18 mouse cellular contexts compared by ENCODE assay signal in genomic region chr5:63970991-63971390, GRCm38 (mm10). TPM values are rescaled to one million over a fixed set of nuclear protein-coding genes. Genes with fewer than 3 reads are reported as not detected.
A peak's percentile ranks its signal among the peaks of the same experiment; 100 is the strongest.
DNase-seq lines count a peak whose midpoint lies in the region; ATAC-seq and TF ChIP-seq lines count a peak whose summit lies in the region.
"Had no signal": no experiment of that assay in that cellular context is flagged by ENCODE, and none has a peak within 500 bp of the region (broad histone marks: within the 10 kb centered on the region; RNA-seq: fewer than 3 reads in every experiment).

No protein-coding gene starts in this region.

- H3K4me1 ChIP-seq in forebrain, embryonic 13.5 days: peaks cover 30% of the 10 kb centered on the region
- H3K4me1 ChIP-seq in forebrain, embryonic 15.5 days: peaks cover 17% of the 10 kb centered on the region
- peaks cover 41% of the 10 kb centered on the region for H3K4me1 ChIP-seq in midbrain, embryonic 10.5 days
- H3K4me1 ChIP-seq in midbrain, postnatal 0 days (ENCODE audit: insufficient read depth, low read length): peaks cover 5% of the 10 kb centered on the region; the same call in 1 of the 2 replicates
- H3K4me1 ChIP-seq in bone marrow macrophage, adult 2 months (ENCODE audit: control insufficient read depth, insufficient read depth, low read length): peaks cover 33% of the 10 kb centered on the region
- H3K4me1 ChIP-seq in limb, embryonic 10.5 days: peaks cover 33% of the 10 kb centered on the region

- 37% methylated on average over 2 of the region's 2 CpGs for WGBS in forebrain, embryonic 13.5 days
- 35% methylated on average over 2 of the region's 2 CpGs for WGBS in forebrain, embryonic 15.5 days
- WGBS in midbrain, embryonic 10.5 days: 31% methylated on average over 2 of the region's 2 CpGs
- WGBS in midbrain, postnatal 0 days: 45% methylated on average over 2 of the region's 2 CpGs
- WGBS in limb, embryonic 10.5 days: 70% methylated on average over 2 of the region's 2 CpGs

- H3K9me3 ChIP-seq in forebrain, embryonic 13.5 days (replicated peaks): no peaks in the 10 kb centered on the region
- H3K9me3 ChIP-seq in forebrain, embryonic 15.5 days: no peaks in the 10 kb centered on the region
- H3K9me3 ChIP-seq in midbrain, embryonic 10.5 days (replicated peaks): no peaks in the 10 kb centered on the region
- no peaks in the 10 kb centered on the region for H3K9me3 ChIP-seq in midbrain, postnatal 0 days (ENCODE audit: low read length)
- no peaks in the 10 kb centered on the region for H3K9me3 ChIP-seq in limb, embryonic 10.5 days (replicated peaks)
- H3K9me3 ChIP-seq: megakaryocyte, embryonic 14.5 days had no signal

- H3K36me3 ChIP-seq in forebrain, embryonic 13.5 days (ENCODE audit: poor library complexity, severe bottlenecking): no peaks in the 10 kb centered on the region
- no peaks in the 10 kb centered on the region for H3K36me3 ChIP-seq in forebrain, embryonic 15.5 days
- no peaks in the 10 kb centered on the region for H3K36me3 ChIP-seq in midbrain, embryonic 10.5 days
- no peaks in the 10 kb centered on the region for H3K36me3 ChIP-seq in midbrain, postnatal 0 days (ENCODE audit: insufficient read depth, low read length)
- no peaks in the 10 kb centered on the region for H3K36me3 ChIP-seq in limb, embryonic 10.5 days

- intact Hi-C loops in left cerebral cortex, postnatal 36 days (cut with DNase I): loop anchor here (10.0 kb wide), 1 partner anchor 94 kb away; no protein-coding TSS in a partner anchor

- no peak overlapping the region for H3K4me3 ChIP-seq in forebrain, embryonic 13.5 days
- no peak overlapping the region for H3K4me3 ChIP-seq in forebrain, embryonic 15.5 days
- H3K4me3 ChIP-seq in midbrain, embryonic 10.5 days: no peak overlapping the region
- H3K4me3 ChIP-seq in midbrain, postnatal 0 days (ENCODE audit: low read depth, low read length): no peak overlapping the region
- no peak overlapping the region for H3K4me3 ChIP-seq in bone marrow macrophage, adult 2 months (ENCODE audit: insufficient read depth, low read length)
- H3K4me3 ChIP-seq in limb, embryonic 10.5 days: no peak overlapping the region
- H3K4me3 ChIP-seq: gastrocnemius, adult 2 months had no signal

- H3K4me2 ChIP-seq in forebrain, embryonic 13.5 days: no peak overlapping the region
- no peak overlapping the region for H3K4me2 ChIP-seq in forebrain, embryonic 15.5 days (replicated peaks)
- no peak overlapping the region for H3K4me2 ChIP-seq in midbrain, postnatal 0 days (ENCODE audit: low read depth, low read length, poor library complexity, severe bottlenecking)
- H3K4me2 ChIP-seq: heart, embryonic 11.5 days had no signal

- no peak for TF ChIP-seq CTCF in midbrain, postnatal 0 days (IDR thresholded peaks at IDR 0.05)
- no peak for TF ChIP-seq CTCF in bone marrow macrophage, adult 2 months (IDR thresholded peaks at IDR 0.05; ENCODE audit: low read depth, low read length)

- H3K27me3 ChIP-seq in forebrain, embryonic 13.5 days: no peaks in the 10 kb centered on the region
- H3K27me3 ChIP-seq in forebrain, embryonic 15.5 days: no peaks in the 10 kb centered on the region
- H3K27me3 ChIP-seq in midbrain, embryonic 10.5 days (ENCODE audit: low read depth, poor library complexity, severe bottlenecking): no peaks in the 10 kb centered on the region
- no peaks in the 10 kb centered on the region for H3K27me3 ChIP-seq in midbrain, postnatal 0 days (ENCODE audit: insufficient read depth, low read length)
- no peaks in the 10 kb centered on the region for H3K27me3 ChIP-seq in limb, embryonic 10.5 days (ENCODE audit: low read depth, poor library complexity, severe bottlenecking)
- H3K27me3 ChIP-seq: megakaryocyte, embryonic 14.5 days had no signal

- H3K9ac ChIP-seq in forebrain, embryonic 13.5 days: no peak overlapping the region
- H3K9ac ChIP-seq in forebrain, embryonic 15.5 days (replicated peaks): no peak overlapping the region
- H3K9ac ChIP-seq in midbrain, postnatal 0 days (replicated peaks; ENCODE audit: low read length, poor library complexity, severe bottlenecking): no peak overlapping the region
- H3K9ac ChIP-seq: liver, postnatal 0 days had no signal

- peak; percentile 29 for DNase-seq in midbrain, embryonic 10.5 days (ENCODE audit: low spot score)
- no peak for DNase-seq in midbrain, postnatal 0 days (ENCODE audit: low spot score)
- no peak for DNase-seq in limb, embryonic 10.5 days (ENCODE audit: low spot score)
- no peak for DNase-seq in adrenal gland, adult 2 months
- no peak for DNase-seq in left cerebral cortex, postnatal 36 days (ENCODE audit: low spot score in 2 of 2)
- DNase-seq: adrenal gland, postnatal 10 days; cerebellum, adult 8-10 months; gastrocnemius, adult 2 months; kidney, adult 18-20 months; kidney, postnatal 10 days; liver, postnatal 0 days had no signal

- ATAC-seq in forebrain, embryonic 13.5 days: no peak
- ATAC-seq in forebrain, embryonic 15.5 days (replicated peaks): no peak
- no peak for ATAC-seq in midbrain, postnatal 0 days (ENCODE audit: low FRiP score)
- ATAC-seq: activated CD4-positive, CD25-positive, alpha-beta regulatory T cell, adult 4 months; liver, postnatal 0 days; midbrain, embryonic 16.5 days had no signal

- no peak for TF ChIP-seq POLR2A in bone marrow macrophage, adult 2 months (IDR thresholded peaks at IDR 0.05; ENCODE audit: borderline replicate concordance, low read depth, low read length)

- 0 out of 2 replicates have a peak overlapping the region, but pooled peaks have one; percentile 8 for H3K27ac ChIP-seq in forebrain, embryonic 13.5 days
- no peak overlapping the region for H3K27ac ChIP-seq in forebrain, embryonic 15.5 days (replicated peaks)
- H3K27ac ChIP-seq in midbrain, embryonic 10.5 days (replicated peaks): peak overlapping the region; percentile 90; the same call in 1 of the 2 replicates
- H3K27ac ChIP-seq in midbrain, postnatal 0 days (ENCODE audit: low read depth, low read length): no peak overlapping the region
- H3K27ac ChIP-seq in bone marrow macrophage, adult 2 months (ENCODE audit: insufficient read depth, low read depth, low read length): peak overlapping the region; percentile 66
- H3K27ac ChIP-seq in limb, embryonic 10.5 days: peak overlapping the region; percentile 93; the same call in 1 of the 2 replicates
- H3K27ac ChIP-seq: gastrocnemius, adult 2 months had no signal

RNA-seq across cellular contexts. Expression of gene Rell1, which starts 2.3 kb away (rescaled TPM):
- polyA plus RNA-seq in forebrain, embryonic 13.5 days (2015; fragmentation: Nextera tagmentation; extraction: Ambion mirVana): 14.1 and 14.4 TPM in 2 replicates
- polyA plus RNA-seq in forebrain, embryonic 15.5 days (2015; fragmentation: Nextera tagmentation; extraction: Ambion mirVana): 14.0 and 14.1 TPM in 2 replicates
- polyA plus RNA-seq in midbrain, embryonic 10.5 days (2016; fragmentation: Nextera tagmentation; extraction: Ambion mirVana): 11.8 and 12.5 TPM in 2 replicates
- 3.1 and 5.2 TPM in 2 replicates for total RNA-seq in midbrain, postnatal 0 days (2014; rRNA removed)
- polyA plus RNA-seq in midbrain, postnatal 0 days (2015; fragmentation: Nextera tagmentation; extraction: Ambion mirVana): 7.0 and 7.3 TPM in 2 replicates
- polyA plus RNA-seq in bone marrow macrophage, adult 2 months (2012; ENCODE audit: insufficient read depth, insufficient read length, missing spikeins): 59.0 and 63.3 TPM in 2 replicates
- 13.5 and 15.0 TPM in 2 replicates for polyA plus RNA-seq in limb, embryonic 10.5 days (2016; fragmentation: Nextera tagmentation; extraction: Ambion mirVana)
- total RNA-seq in adrenal gland, adult 2 months (2021): 10 to 100 TPM; 53.6 to 69.5 TPM
- polyA plus RNA-seq in adrenal gland, adult 2 months (2012; rRNA removed): 21.7 and 27.0 TPM in 2 replicates
- 10 to 100 TPM; 12.5 to 15.4 TPM for total RNA-seq in left cerebral cortex, postnatal 36 days (2021)

Comparison
In these comparisons a context has a peak if more than half of its experiments do, and no peak if none do; other contexts are left out.
1. H3K27ac ChIP-seq: peak in forebrain, embryonic 13.5 days (single experiment), midbrain, embryonic 10.5 days (single experiment), bone marrow macrophage, adult 2 months (single experiment) and limb, embryonic 10.5 days (single experiment); none in forebrain, embryonic 15.5 days (single experiment) and midbrain, postnatal 0 days (single experiment).